Mouse (Mus musculus) spleen, adult 2 months (tissue): ENCODE measurements around the gene Cpne2.

ENCODE experiments used
- CTCF ChIP-seq: fragments of 200-500 bp; IDR thresholded peaks from 2 replicates; pipeline ENCODE4 v1.5.1; 2011; ENCODE audit warnings: mild to moderate bottlenecking, inconsistent platforms; ENCODE audit not compliant: insufficient read depth, insufficient read length, insufficient replicate concordance; ENCODE audit errors: extremely low read depth
- POLR2A ChIP-seq: fragments of 200-500 bp; IDR thresholded peaks from 2 replicates; pipeline ENCODE4 v1.6.1; 2011; ENCODE audit warnings: low read depth, low read length, inconsistent platforms

- TF ChIP-seq CTCF (no peak), POLR2A (no peak)
Measured at GRCm38 (mm10) chr8:94524554-94524953, 8.2 kb upstream of the Cpne2 start.
